Mouse (Mus musculus): Measurements from ENCODE around the gene Tmem233. TPM values are rescaled to one million over a fixed set of nuclear protein-coding genes. Genes with fewer than 3 reads are reported as not detected.
A peak's percentile ranks its signal among the peaks of the same experiment; 100 is the strongest.

The Tmem233 gene
- polyA plus RNA-seq (2015; fragmentation: Nextera tagmentation; extraction: Ambion mirVana) = 0.09 TPM in 1 of 2 replicates, not detected in the other

- Histone ChIP-seq H3K9me3 (replicated peaks; ENCODE audit: control insufficient read depth, low read length) (no peaks in the 10 kb centered on the region), H3K4me3 (replicated peaks; ENCODE audit: low read length) (no peak within 1 kb of the TSS), H3K36me3 (ENCODE audit: control insufficient read depth, insufficient read depth, low read length) (no peaks in the 10 kb centered on the region), H3K4me1 (ENCODE audit: control insufficient read depth, insufficient read depth, low read length) (no peaks in the 10 kb centered on the region), H3K27ac (ENCODE audit: low read length) (no peak within 1 kb of the TSS), H3K9ac (ENCODE audit: low read length) (no peak within 1 kb of the TSS), H3K4me2 (ENCODE audit: low read depth, low read length) (no peak within 1 kb of the TSS), H3K27me3 (ENCODE audit: control insufficient read depth, insufficient read depth, low read length) (peaks cover 19% of the 10 kb centered on the region; the same call in 1 of the 2 replicates)
- ATAC-seq (ENCODE audit: insufficient read depth, low FRiP score) = no peak
- 9% methylated on average over 17 of the region's 17 CpGs for WGBS
Measured at GRCm38 (mm10) chr5:116083081-116083480, at the start of gene Tmem233. Gene Tmem233 (minus strand): TSS chr5:116083244.

- WGBS = 9% methylated on average over 11 of the region's 11 CpGs
- Histone ChIP-seq H3K4me3 (replicated peaks; ENCODE audit: low read length) (no peak overlapping the region), H3K9me3 (replicated peaks; ENCODE audit: control insufficient read depth, low read length) (no peaks in the 10 kb centered on the region)
Measured at GRCm38 (mm10) chr5:116123344-116123743, 40.3 kb upstream of the Tmem233 start.

GRCm38 (mm10) chr5:116116567-116116966, 33.5 kb upstream of the Tmem233 start:
- no peaks in the 10 kb centered on the region for H3K9me3 ChIP-seq (replicated peaks; ENCODE audit: control insufficient read depth, low read length)
- WGBS = 37% methylated on average over 9 of the region's 9 CpGs
- no peak overlapping the region for H3K4me2 ChIP-seq (ENCODE audit: low read depth, low read length)
- no peak overlapping the region for H3K27ac ChIP-seq (ENCODE audit: low read length)
- no peak overlapping the region for H3K4me3 ChIP-seq (replicated peaks; ENCODE audit: low read length)
- H3K9ac ChIP-seq (ENCODE audit: low read length) = no peak overlapping the region
- H3K4me1 ChIP-seq (ENCODE audit: control insufficient read depth, insufficient read depth, low read length) = 0 out of 2 replicates have a peak, but pooled peaks cover 6% of the 10 kb centered on the region
- no peak for ATAC-seq (ENCODE audit: insufficient read depth, low FRiP score)
- H3K36me3 ChIP-seq (ENCODE audit: control insufficient read depth, insufficient read depth, low read length) = no peaks in the 10 kb centered on the region
- H3K27me3 ChIP-seq (ENCODE audit: control insufficient read depth, insufficient read depth, low read length) = no peaks in the 10 kb centered on the region

More at GRCm38 (mm10) chr5:116123344-116123743, 40.3 kb upstream of the Tmem233 start:
- no peak overlapping the region for H3K9ac ChIP-seq (ENCODE audit: low read length)
- peak; percentile 76; the same call in 1 of the 2 replicates for ATAC-seq (ENCODE audit: insufficient read depth, low FRiP score)
- no peak overlapping the region for H3K4me2 ChIP-seq (ENCODE audit: low read depth, low read length)
- no peaks in the 10 kb centered on the region for H3K4me1 ChIP-seq (ENCODE audit: control insufficient read depth, insufficient read depth, low read length)
- no peaks in the 10 kb centered on the region for H3K36me3 ChIP-seq (ENCODE audit: control insufficient read depth, insufficient read depth, low read length)
- no peaks in the 10 kb centered on the region for H3K27me3 ChIP-seq (ENCODE audit: control insufficient read depth, insufficient read depth, low read length)
- H3K27ac ChIP-seq (ENCODE audit: low read length) = no peak overlapping the region

- Histone ChIP-seq H3K27ac (ENCODE audit: low read length) (no peak overlapping the region), H3K9me3 (replicated peaks; ENCODE audit: control insufficient read depth, low read length) (no peaks in the 10 kb centered on the region), H3K4me2 (ENCODE audit: low read depth, low read length) (no peak overlapping the region), H3K9ac (ENCODE audit: low read length) (no peak overlapping the region), H3K4me3 (replicated peaks; ENCODE audit: low read length) (no peak overlapping the region), H3K4me1 (ENCODE audit: control insufficient read depth, insufficient read depth, low read length) (0 out of 2 replicates have a peak, but pooled peaks cover 6% of the 10 kb centered on the region), H3K27me3 (ENCODE audit: control insufficient read depth, insufficient read depth, low read length) (no peaks in the 10 kb centered on the region), H3K36me3 (ENCODE audit: control insufficient read depth, insufficient read depth, low read length) (no peaks in the 10 kb centered on the region)
- 37% methylated on average over 4 of the region's 4 CpGs for WGBS
- ATAC-seq (ENCODE audit: insufficient read depth, low FRiP score) = no peak
Measured at GRCm38 (mm10) chr5:116116110-116116509, 33.1 kb upstream of the Tmem233 start.

GRCm38 (mm10) chr5:116115071-116115834, 32.2 kb upstream of the Tmem233 start:
- H3K9ac ChIP-seq (ENCODE audit: low read length) = no peak overlapping the region
- no peak overlapping the region for H3K4me3 ChIP-seq (replicated peaks; ENCODE audit: low read length)
- H3K36me3 ChIP-seq (ENCODE audit: control insufficient read depth, insufficient read depth, low read length) = no peaks in the 10 kb centered on the region
- 60% methylated on average over 14 of the region's 14 CpGs for WGBS
- no peak overlapping the region for H3K4me2 ChIP-seq (ENCODE audit: low read depth, low read length)
- no peaks in the 10 kb centered on the region for H3K27me3 ChIP-seq (ENCODE audit: control insufficient read depth, insufficient read depth, low read length)
- H3K9me3 ChIP-seq (replicated peaks; ENCODE audit: control insufficient read depth, low read length) = no peaks in the 10 kb centered on the region
- no peak for ATAC-seq (ENCODE audit: insufficient read depth, low FRiP score)
- H3K4me1 ChIP-seq (ENCODE audit: control insufficient read depth, insufficient read depth, low read length) = 0 out of 2 replicates have a peak, but pooled peaks cover 6% of the 10 kb centered on the region
- H3K27ac ChIP-seq (ENCODE audit: low read length) = no peak overlapping the region

- Histone ChIP-seq H3K9me3 (replicated peaks; ENCODE audit: control insufficient read depth, low read length) (no peaks in the 10 kb centered on the region), H3K4me1 (ENCODE audit: control insufficient read depth, insufficient read depth, low read length) (no peaks in the 10 kb centered on the region), H3K4me2 (ENCODE audit: low read depth, low read length) (no peak overlapping the region), H3K27me3 (ENCODE audit: control insufficient read depth, insufficient read depth, low read length) (no peaks in the 10 kb centered on the region), H3K9ac (ENCODE audit: low read length) (no peak overlapping the region), H3K27ac (ENCODE audit: low read length) (no peak overlapping the region), H3K36me3 (ENCODE audit: control insufficient read depth, insufficient read depth, low read length) (no peaks in the 10 kb centered on the region), H3K4me3 (replicated peaks; ENCODE audit: low read length) (no peak overlapping the region)
- WGBS = 88% methylated on average over 10 of the region's 10 CpGs
- ATAC-seq (ENCODE audit: insufficient read depth, low FRiP score) = no peak
Measured at GRCm38 (mm10) chr5:116108651-116109050, 25.6 kb upstream of the Tmem233 start.

- Histone ChIP-seq H3K4me1 (ENCODE audit: control insufficient read depth, insufficient read depth, low read length) (no peaks in the 10 kb centered on the region), H3K9me3 (replicated peaks; ENCODE audit: control insufficient read depth, low read length) (no peaks in the 10 kb centered on the region), H3K27ac (ENCODE audit: low read length) (no peak overlapping the region), H3K9ac (ENCODE audit: low read length) (no peak overlapping the region), H3K36me3 (ENCODE audit: control insufficient read depth, insufficient read depth, low read length) (no peaks in the 10 kb centered on the region), H3K27me3 (ENCODE audit: control insufficient read depth, insufficient read depth, low read length) (peaks cover 19% of the 10 kb centered on the region; the same call in 1 of the 2 replicates), H3K4me3 (replicated peaks; ENCODE audit: low read length) (no peak overlapping the region), H3K4me2 (ENCODE audit: low read depth, low read length) (no peak overlapping the region)
- WGBS = 80% methylated on average over 6 of the region's 6 CpGs
- ATAC-seq (ENCODE audit: insufficient read depth, low FRiP score) = no peak
Measured at GRCm38 (mm10) chr5:116084231-116084630, 1.2 kb upstream of the Tmem233 start.

- peaks cover 19% of the 10 kb centered on the region; the same call in 1 of the 2 replicates for H3K27me3 ChIP-seq (ENCODE audit: control insufficient read depth, insufficient read depth, low read length)
- no peaks in the 10 kb centered on the region for H3K4me1 ChIP-seq (ENCODE audit: control insufficient read depth, insufficient read depth, low read length)
- ATAC-seq (ENCODE audit: insufficient read depth, low FRiP score) = no peak
- no peak overlapping the region for H3K4me2 ChIP-seq (ENCODE audit: low read depth, low read length)
- H3K9ac ChIP-seq (ENCODE audit: low read length) = no peak overlapping the region
- H3K27ac ChIP-seq (ENCODE audit: low read length) = no peak overlapping the region
- H3K4me3 ChIP-seq (replicated peaks; ENCODE audit: low read length) = no peak overlapping the region
- no peaks in the 10 kb centered on the region for H3K9me3 ChIP-seq (replicated peaks; ENCODE audit: control insufficient read depth, low read length)
- WGBS = 35% methylated on average over 17 of the region's 17 CpGs
- H3K36me3 ChIP-seq (ENCODE audit: control insufficient read depth, insufficient read depth, low read length) = no peaks in the 10 kb centered on the region
Measured at GRCm38 (mm10) chr5:116082241-116082900, 673 bp downstream of the Tmem233 start.

GRCm38 (mm10) chr5:116081616-116082015, 1.4 kb downstream of the Tmem233 start:
- ATAC-seq (ENCODE audit: insufficient read depth, low FRiP score) = no peak
- no peaks in the 10 kb centered on the region for H3K9me3 ChIP-seq (replicated peaks; ENCODE audit: control insufficient read depth, low read length)
- no peaks in the 10 kb centered on the region for H3K4me1 ChIP-seq (ENCODE audit: control insufficient read depth, insufficient read depth, low read length)
- no peak overlapping the region for H3K9ac ChIP-seq (ENCODE audit: low read length)
- peaks cover 19% of the 10 kb centered on the region; the same call in 1 of the 2 replicates for H3K27me3 ChIP-seq (ENCODE audit: control insufficient read depth, insufficient read depth, low read length)
- H3K4me2 ChIP-seq (ENCODE audit: low read depth, low read length) = no peak overlapping the region
- no peaks in the 10 kb centered on the region for H3K36me3 ChIP-seq (ENCODE audit: control insufficient read depth, insufficient read depth, low read length)
- 71% methylated on average over 7 of the region's 7 CpGs for WGBS
- no peak overlapping the region for H3K4me3 ChIP-seq (replicated peaks; ENCODE audit: low read length)
- no peak overlapping the region for H3K27ac ChIP-seq (ENCODE audit: low read length)

All from stomach, embryonic 16.5 days (tissue).